Mouse (Mus musculus) small intestine, adult 2 months (tissue): ENCODE results near the gene Gm43517. TPM values are rescaled to one million over a fixed set of nuclear protein-coding genes. Genes with fewer than 3 reads are reported as not detected.

Source experiments
- H3K27ac ChIP-seq: fragments of 200-500 bp; 2 replicates; pipeline ENCODE4 v1.5.1; 2012; ENCODE audit warnings: low read depth, low read length, control low read depth, inconsistent platforms; ENCODE audit not compliant: insufficient read depth
- H3K27me3 ChIP-seq: fragments of 200-500 bp; 2 replicates; pipeline ENCODE4 v1.6.1; 2012; ENCODE audit warnings: mild to moderate bottlenecking, moderate library complexity, low read length, inconsistent platforms; ENCODE audit not compliant: control insufficient read depth, insufficient read depth
- H3K36me3 ChIP-seq: fragments of 200-500 bp; 2 replicates; pipeline ENCODE4 v1.6.1; 2012; ENCODE audit warnings: mild to moderate bottlenecking, low read length, control low read depth, inconsistent platforms; ENCODE audit not compliant: control insufficient read depth, insufficient read depth
- H3K4me1 ChIP-seq: fragments of 200-500 bp; 2 replicates; pipeline ENCODE4 v1.6.1; 2012; ENCODE audit warnings: low read length, inconsistent platforms, mixed read lengths; ENCODE audit not compliant: control insufficient read depth, insufficient read depth, insufficient read length
- H3K4me3 ChIP-seq: fragments of 200-500 bp; 2 replicates; pipeline ENCODE4 v1.5.1; 2012; ENCODE audit warnings: low read depth, mild to moderate bottlenecking, control low read depth, inconsistent platforms, low read length, moderate library complexity
- CTCF ChIP-seq: fragments of 200-500 bp; IDR thresholded peaks from 2 replicates; pipeline ENCODE4 v1.5.1; 2012; ENCODE audit warnings: low read depth, mild to moderate bottlenecking, control low read depth, inconsistent platforms, low read length, moderate library complexity, mixed read lengths; ENCODE audit not compliant: insufficient replicate concordance, insufficient read length; ENCODE audit errors: extremely low read depth
- POLR2A ChIP-seq: fragments of 200-500 bp; IDR thresholded peaks from 2 replicates; pipeline ENCODE4 v1.6.1; 2012; ENCODE audit warnings: low read depth, mild to moderate bottlenecking, control low read depth, inconsistent platforms, low read length, moderate library complexity
- WGBS: fragments of 180-500 bp; shearing (Covaris S2); methylation state at CpG from one replicate; pipeline ENCODE4 v1.1.7; 2018; 5-methylcytosine and 5-hydroxymethylcytosine counted together
- polyA plus RNA-seq: library from polyadenylated mRNA; depleted of rRNA; stranded (reverse); fragments of >200 nt; gene quantifications from 2 replicates; pipeline ENCODE4 v1.2.3, GENCODE M21; 2012; rRNA removed

Gm43517 gene
- not detected in 2 replicates for polyA plus RNA-seq

- peak within 1 kb of the TSS; percentile 26 for H3K4me3 ChIP-seq
- no peaks in the 10 kb centered on the region for H3K36me3 ChIP-seq
- 7% methylated on average over 75 of the region's 75 CpGs for WGBS
- H3K4me1 ChIP-seq, result no peaks in the 10 kb centered on the region; the same call in 1 of the 2 replicates
- H3K27me3 ChIP-seq, result peaks cover 43% of the 10 kb centered on the region
- TF ChIP-seq POLR2A (no peak), CTCF (no peak)
- no peak within 1 kb of the TSS for H3K27ac ChIP-seq
Measured at GRCm38 (mm10) chr12:49384876-49385630, at the start of gene Gm43517. Gene Gm43517 (plus strand): TSS chr12:49385174.

GRCm38 (mm10) chr12:49349697-49350096, 35.3 kb upstream of the Gm43517 start:
- Histone ChIP-seq H3K27me3 (no peaks in the 10 kb centered on the region), H3K27ac (no peak overlapping the region), H3K36me3 (no peaks in the 10 kb centered on the region), H3K4me3 (no peak overlapping the region), H3K4me1 (no peaks in the 10 kb centered on the region)
- WGBS, result 88% methylated on average over 10 of the region's 10 CpGs
- TF ChIP-seq POLR2A, result no peak
- no peak for TF ChIP-seq CTCF

GRCm38 (mm10) chr12:49368931-49369330, 16.0 kb upstream of the Gm43517 start:
- TF ChIP-seq POLR2A (no peak), CTCF (no peak)
- H3K27me3 ChIP-seq, result peaks cover 4% of the 10 kb centered on the region
- H3K36me3 ChIP-seq, result no peaks in the 10 kb centered on the region
- no peak overlapping the region for H3K27ac ChIP-seq
- H3K4me1 ChIP-seq, result no peaks in the 10 kb centered on the region
- 62% methylated on average over 1 of the region's 1 CpGs for WGBS
- H3K4me3 ChIP-seq, result no peak overlapping the region

GRCm38 (mm10) chr12:49372170-49372569, 12.8 kb upstream of the Gm43517 start:
- H3K4me1 ChIP-seq, result no peaks in the 10 kb centered on the region
- no peaks in the 10 kb centered on the region for H3K36me3 ChIP-seq

GRCm38 (mm10) chr12:49373176-49373575, 11.8 kb upstream of the Gm43517 start:
- no peak overlapping the region for H3K4me3 ChIP-seq
- no peaks in the 10 kb centered on the region for H3K36me3 ChIP-seq
- TF ChIP-seq POLR2A, result no peak
- 18% methylated on average over 5 of the region's 5 CpGs for WGBS
- H3K4me1 ChIP-seq, result no peaks in the 10 kb centered on the region
- H3K27ac ChIP-seq, result no peak overlapping the region
- H3K27me3 ChIP-seq, result peaks cover 24% of the 10 kb centered on the region

More at GRCm38 (mm10) chr12:49372170-49372569, 12.8 kb upstream of the Gm43517 start:
- TF ChIP-seq POLR2A (no peak), CTCF (no peak)
- H3K27ac ChIP-seq, result no peak overlapping the region
- no peak overlapping the region for H3K4me3 ChIP-seq
- peaks cover 21% of the 10 kb centered on the region for H3K27me3 ChIP-seq

GRCm38 (mm10) chr12:49373821-49374605, 11.0 kb upstream of the Gm43517 start:
- Histone ChIP-seq H3K4me1 (no peaks in the 10 kb centered on the region), H3K36me3 (no peaks in the 10 kb centered on the region), H3K4me3 (no peak overlapping the region), H3K27me3 (peaks cover 24% of the 10 kb centered on the region), H3K27ac (no peak overlapping the region)
- 6% methylated on average over 24 of the region's 24 CpGs for WGBS
- TF ChIP-seq CTCF (no peak), POLR2A (no peak)

GRCm38 (mm10) chr12:49374606-49374995, 10.4 kb upstream of the Gm43517 start:
- no peaks in the 10 kb centered on the region for H3K4me1 ChIP-seq
- TF ChIP-seq POLR2A, result no peak
- TF ChIP-seq CTCF, result no peak
- peaks cover 24% of the 10 kb centered on the region for H3K27me3 ChIP-seq
- H3K4me3 ChIP-seq, result no peak overlapping the region
- H3K36me3 ChIP-seq, result no peaks in the 10 kb centered on the region
- WGBS, result 3% methylated on average over 14 of the region's 14 CpGs
- no peak overlapping the region for H3K27ac ChIP-seq
